Mouse (Mus musculus) cerebellum, adult 2 months (tissue): ENCODE measurements around the gene Anapc4. TPM values are rescaled to one million over a fixed set of nuclear protein-coding genes. Genes with fewer than 3 reads are reported as not detected.

Experiments used
- DNase-seq, 2 experiments: peaks; one replicate each; pipeline ENCODE4 v3.0.0; 2021
- H3K27ac ChIP-seq: fragments of 200-500 bp; 2 replicates; pipeline ENCODE4 v1.5.1; 2012; ENCODE audit warnings: low read length, control low read depth, inconsistent platforms; ENCODE audit not compliant: insufficient read depth
- H3K27me3 ChIP-seq: fragments of 200-500 bp; 2 replicates; pipeline ENCODE4 v1.6.1; 2012; ENCODE audit warnings: inconsistent platforms, mild to moderate bottlenecking, low read length, moderate library complexity; ENCODE audit not compliant: control insufficient read depth, insufficient read depth
- H3K4me1 ChIP-seq: fragments of 200-500 bp; 2 replicates; pipeline ENCODE4 v1.6.1; 2011; ENCODE audit warnings: low read length; ENCODE audit not compliant: control insufficient read depth, insufficient read depth
- H3K4me3 ChIP-seq: fragments of 200-500 bp; replicated peaks from 2 replicates; pipeline ENCODE3; 2011; ENCODE audit warnings: mild to moderate bottlenecking, low read depth, low read length, control low read depth; ENCODE audit not compliant: insufficient read depth
- CTCF ChIP-seq: fragments of 200-500 bp; IDR thresholded peaks from 2 replicates; pipeline ENCODE4 v1.5.1; 2011; ENCODE audit warnings: low read depth, mild to moderate bottlenecking, control low read depth, low read length, moderate library complexity, borderline replicate concordance; ENCODE audit not compliant: insufficient read depth
- POLR2A ChIP-seq: fragments of 200-500 bp; IDR thresholded peaks from 2 replicates; pipeline ENCODE4 v1.6.1; 2011; ENCODE audit warnings: low read length, control low read depth, borderline replicate concordance; ENCODE audit not compliant: insufficient read depth
- WGBS: fragments of 180-500 bp; shearing (Covaris S2); methylation state at CpG from one replicate; pipeline ENCODE4 v1.1.7; 2018; 5-methylcytosine and 5-hydroxymethylcytosine counted together
- polyA plus RNA-seq: library from polyadenylated mRNA; depleted of rRNA; stranded (reverse); fragments of >200 nt; gene quantifications from 2 replicates; pipeline ENCODE4 v1.2.3, GENCODE M21; 2012; rRNA removed

Gene Anapc4
- polyA plus RNA-seq, 1 experiment = 111 TPM

DNA sequence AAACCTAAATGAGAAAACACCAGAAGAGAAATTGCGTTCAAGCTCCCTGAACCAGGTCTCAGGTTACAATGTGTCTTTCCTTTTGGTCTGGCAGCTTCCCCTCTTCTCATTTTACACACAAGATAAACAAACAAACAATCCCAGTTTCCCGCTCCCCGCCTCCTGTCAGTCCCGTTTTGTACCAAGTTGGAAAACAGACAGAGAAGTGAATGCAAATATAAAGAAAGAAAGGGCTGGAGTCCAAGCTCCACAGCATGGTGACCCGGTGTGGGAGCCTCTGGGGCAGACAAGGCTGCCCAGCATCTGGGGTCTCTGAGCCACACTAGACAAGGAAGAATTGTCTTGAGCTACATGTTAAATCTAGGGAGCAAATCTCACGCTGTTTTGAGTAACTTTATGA lies 70.9 kb downstream of the Anapc4 start:
- TF ChIP-seq POLR2A (no peak), CTCF (no peak)
- 30% methylated on average over 6 of the region's 6 CpGs for WGBS
- DNase-seq = no peak

GRCm38 (mm10) chr5:52908246-52908645 lies 74.4 kb downstream of the Anapc4 start:
- WGBS = 79% methylated on average over 3 of the region's 3 CpGs

More for the DNA sequence above, 70.9 kb downstream of the Anapc4 start:
- Histone ChIP-seq H3K27ac (no peak overlapping the region), H3K27me3 (no peaks in the 10 kb centered on the region), H3K4me3 (no peak overlapping the region), H3K4me1 (no peaks in the 10 kb centered on the region; the same call in 1 of the 2 replicates)

DNA sequence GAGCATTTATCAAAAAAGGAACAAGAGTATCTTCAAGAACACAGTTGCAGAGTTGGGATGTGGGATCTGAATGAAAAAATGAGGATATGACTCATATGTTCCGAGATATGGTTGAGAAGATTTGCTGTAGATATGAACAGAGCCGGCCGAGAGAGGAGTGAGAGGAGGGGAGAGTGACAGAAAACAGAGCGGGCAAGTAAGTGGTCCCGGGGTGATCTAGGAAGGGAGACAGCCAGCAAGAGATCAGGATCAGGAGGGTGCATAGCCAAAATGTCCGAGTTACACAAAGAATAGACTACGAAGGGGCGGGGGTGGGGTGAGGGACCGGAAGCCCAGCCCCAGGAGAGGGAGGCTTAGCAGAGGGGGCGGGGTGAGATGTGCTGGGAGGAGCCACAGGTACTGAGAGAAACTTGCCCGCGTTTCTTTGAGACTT lies 76.4 kb downstream of the Anapc4 start:
- DNase-seq = no peak
- 41% methylated on average over 12 of the region's 12 CpGs for WGBS
- Histone ChIP-seq H3K27ac (no peak overlapping the region), H3K4me1 (no peaks in the 10 kb centered on the region; the same call in 1 of the 2 replicates), H3K27me3 (no peaks in the 10 kb centered on the region), H3K4me3 (no peak overlapping the region)
- TF ChIP-seq CTCF = no peak
- TF ChIP-seq POLR2A = no peak

More at GRCm38 (mm10) chr5:52908246-52908645, 74.4 kb downstream of the Anapc4 start:
- DNase-seq = no peak
- Histone ChIP-seq H3K4me3 (no peak overlapping the region), H3K27me3 (no peaks in the 10 kb centered on the region), H3K4me1 (no peaks in the 10 kb centered on the region; the same call in 1 of the 2 replicates), H3K27ac (no peak overlapping the region)
- no peak for TF ChIP-seq CTCF
- TF ChIP-seq POLR2A = no peak

- 91% methylated on average over 10 of the region's 10 CpGs for WGBS
- no peak for DNase-seq
- H3K27ac ChIP-seq = no peak overlapping the region
- H3K4me1 ChIP-seq = no peaks in the 10 kb centered on the region; the same call in 1 of the 2 replicates
- H3K27me3 ChIP-seq = no peaks in the 10 kb centered on the region
- no peak for TF ChIP-seq POLR2A
- no peak for TF ChIP-seq CTCF
- H3K4me3 ChIP-seq = no peak overlapping the region
Observed at GRCm38 (mm10) chr5:52911286-52911870, 77.6 kb downstream of the Anapc4 start.

- H3K4me3 ChIP-seq = no peak overlapping the region
- no peak for DNase-seq
- H3K27ac ChIP-seq = no peak overlapping the region
- no peaks in the 10 kb centered on the region for H3K4me1 ChIP-seq
- 50% methylated on average over 7 of the region's 7 CpGs for WGBS
- H3K27me3 ChIP-seq = no peaks in the 10 kb centered on the region
- no peak for TF ChIP-seq CTCF
- TF ChIP-seq POLR2A = no peak
Observed at GRCm38 (mm10) chr5:52913711-52914110, 79.9 kb downstream of the Anapc4 start.

- WGBS = 41% methylated on average over 6 of the region's 6 CpGs
- H3K27ac ChIP-seq = no peak overlapping the region
- H3K4me1 ChIP-seq = no peaks in the 10 kb centered on the region
- no peaks in the 10 kb centered on the region for H3K27me3 ChIP-seq
- DNase-seq = no peak
- H3K4me3 ChIP-seq = no peak overlapping the region
- no peak for TF ChIP-seq POLR2A
Observed at GRCm38 (mm10) chr5:52916186-52916585, 82.4 kb downstream of the Anapc4 start.

Other genes starting within 250 kb of the Anapc4 start
- gene Sepsecs, start 164.3 kb upstream of the Anapc4 start, polyA plus RNA-seq = 9.9 and 11.7 TPM in 2 replicates
- 1.9 and 2.1 TPM in 2 replicates for gene Pi4k2b, start 92.4 kb upstream of the Anapc4 start, polyA plus RNA-seq
- 15.2 and 16.7 TPM in 2 replicates for gene Zcchc4, start 58.6 kb upstream of the Anapc4 start, polyA plus RNA-seq
- 0.06 and 0.07 TPM in 2 replicates for gene Slc34a2, start 204.1 kb downstream of the Anapc4 start, polyA plus RNA-seq